Mouse (Mus musculus) embryo, embryonic 11.5 days (tissue): ENCODE data around the gene Ntrk1.

ENCODE experiments used
- DNase-seq: peaks from one replicate; pipeline ENCODE4 v3.0.0-alpha.2; 2012; ENCODE audit warnings: low read depth, low spot score

Ntrk1 gene

GRCm38 (mm10) chr3:87753829-87754228 is 41.1 kb downstream of the Ntrk1 start:
- DNase-seq, result no peak

GRCm38 (mm10) chr3:87752567-87752966 is 42.4 kb downstream of the Ntrk1 start:
- DNase-seq, result no peak

DNA sequence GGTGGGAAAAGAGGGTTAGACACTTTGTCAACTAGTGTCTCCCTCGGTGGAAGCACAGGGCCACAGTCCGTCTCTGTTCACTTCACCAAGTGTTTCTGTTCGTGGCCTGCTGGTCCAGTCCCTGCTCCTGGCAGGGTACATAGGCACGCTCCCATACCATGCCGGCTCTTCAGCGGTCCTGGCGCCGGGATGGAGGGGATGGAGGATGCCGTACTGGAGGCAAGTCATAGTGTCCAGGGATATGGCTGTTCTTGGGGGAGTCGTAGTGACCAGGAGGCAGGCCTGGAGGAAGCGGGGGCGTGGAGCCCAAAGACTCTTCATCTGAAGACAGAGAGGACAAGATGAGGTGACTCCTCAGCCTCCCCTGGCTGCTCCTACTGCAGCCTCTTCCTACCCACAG is 45.0 kb downstream of the Ntrk1 start:
- DNase-seq, result no peak

GRCm38 (mm10) chr3:87749036-87749435 is 45.9 kb downstream of the Ntrk1 start:
- DNase-seq, result no peak

DNA sequence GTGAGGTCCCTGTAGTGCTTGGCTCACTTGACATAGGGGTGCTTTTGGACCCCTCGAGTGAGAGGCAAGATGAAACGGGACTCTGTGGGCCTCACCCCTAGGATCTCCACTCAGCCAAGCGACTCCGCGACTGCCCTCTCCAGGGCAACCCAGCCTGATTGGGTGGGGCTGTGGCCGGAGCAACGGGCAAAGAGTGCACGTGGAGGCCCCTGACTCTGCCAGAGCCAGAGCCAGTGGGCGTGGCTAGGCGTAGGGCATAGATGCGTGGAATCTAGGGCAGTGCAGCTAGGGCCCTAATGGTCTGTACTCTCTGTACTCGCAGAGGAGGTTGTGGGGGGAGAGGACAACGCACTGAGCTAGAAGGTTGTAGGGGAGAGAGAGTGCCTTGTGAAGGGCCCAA is 46.5 kb downstream of the Ntrk1 start, which contains the start of gene Lrrc71:
Lrrc71 (minus strand) TSS at position 195 of the 400 bp plus-strand sequence.
- no peak for DNase-seq

GRCm38 (mm10) chr3:87745036-87745659 is 49.8 kb downstream of the Ntrk1 start:
- no peak for DNase-seq

DNA sequence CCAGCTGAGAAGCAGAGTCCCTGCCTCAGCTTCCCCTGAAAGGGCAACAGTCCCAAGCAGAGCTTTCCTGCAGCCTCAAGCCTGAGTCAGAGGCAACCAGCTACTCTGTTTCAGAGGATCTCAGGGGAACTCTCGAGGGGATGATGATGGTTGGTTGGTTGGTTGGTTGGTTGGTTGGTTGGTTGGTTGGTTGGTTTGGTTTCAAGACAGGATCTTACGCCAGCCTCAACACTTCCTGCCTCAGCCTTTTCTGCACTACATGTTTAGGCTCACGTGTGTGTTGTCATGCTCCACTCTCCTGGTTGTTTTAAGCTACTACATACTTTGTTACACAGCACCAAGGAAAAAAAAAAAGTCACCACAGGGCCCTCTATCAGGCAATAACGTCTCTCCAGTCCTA is 51.0 kb downstream of the Ntrk1 start:
- no peak for DNase-seq

- DNase-seq, result no peak
Observed at GRCm38 (mm10) chr3:87742735-87743134, 52.2 kb downstream of the Ntrk1 start.

DNA sequence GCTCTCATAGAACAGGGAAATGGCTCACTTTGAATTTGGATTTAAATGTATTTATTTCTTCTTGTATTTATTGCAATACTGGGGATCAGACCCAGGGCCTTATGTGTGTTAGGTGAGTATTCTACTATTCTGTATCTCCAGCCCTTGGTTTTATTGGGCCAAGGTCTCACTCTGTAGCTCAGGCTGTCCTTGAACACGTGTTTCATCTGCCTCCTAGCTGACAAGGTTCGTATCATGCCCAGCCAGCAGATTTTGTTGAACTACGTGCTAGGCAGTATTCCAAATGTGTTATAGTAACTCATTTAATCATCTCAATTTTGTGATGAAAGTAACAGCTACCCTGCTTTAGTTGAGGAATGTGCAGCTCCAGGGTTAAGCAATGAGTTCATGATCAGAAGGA is 52.9 kb downstream of the Ntrk1 start:
- no peak for DNase-seq

DNA sequence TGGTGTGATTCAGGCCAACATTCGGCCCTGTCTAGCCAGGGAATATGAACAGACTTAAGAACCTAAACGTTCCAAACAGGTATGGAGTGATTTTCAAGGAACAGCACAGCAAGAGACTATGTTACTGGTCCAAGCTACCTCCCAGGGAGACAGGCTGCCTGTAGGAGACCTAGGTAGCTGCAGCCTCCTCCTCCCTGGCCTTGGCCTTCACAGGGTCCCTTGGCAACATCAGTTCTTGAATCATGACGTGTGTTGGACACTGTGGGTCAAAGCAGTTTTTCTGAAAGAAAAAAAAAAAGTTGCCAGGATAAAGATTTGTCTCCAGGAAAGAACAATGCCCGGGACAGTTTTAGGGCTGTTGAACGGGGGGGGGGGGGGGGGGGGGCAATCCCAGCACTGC is 56.1 kb downstream of the Ntrk1 start:
- DNase-seq, result no peak

- no peak for DNase-seq
Observed at GRCm38 (mm10) chr3:87735335-87735734, 59.6 kb downstream of the Ntrk1 start.

DNA sequence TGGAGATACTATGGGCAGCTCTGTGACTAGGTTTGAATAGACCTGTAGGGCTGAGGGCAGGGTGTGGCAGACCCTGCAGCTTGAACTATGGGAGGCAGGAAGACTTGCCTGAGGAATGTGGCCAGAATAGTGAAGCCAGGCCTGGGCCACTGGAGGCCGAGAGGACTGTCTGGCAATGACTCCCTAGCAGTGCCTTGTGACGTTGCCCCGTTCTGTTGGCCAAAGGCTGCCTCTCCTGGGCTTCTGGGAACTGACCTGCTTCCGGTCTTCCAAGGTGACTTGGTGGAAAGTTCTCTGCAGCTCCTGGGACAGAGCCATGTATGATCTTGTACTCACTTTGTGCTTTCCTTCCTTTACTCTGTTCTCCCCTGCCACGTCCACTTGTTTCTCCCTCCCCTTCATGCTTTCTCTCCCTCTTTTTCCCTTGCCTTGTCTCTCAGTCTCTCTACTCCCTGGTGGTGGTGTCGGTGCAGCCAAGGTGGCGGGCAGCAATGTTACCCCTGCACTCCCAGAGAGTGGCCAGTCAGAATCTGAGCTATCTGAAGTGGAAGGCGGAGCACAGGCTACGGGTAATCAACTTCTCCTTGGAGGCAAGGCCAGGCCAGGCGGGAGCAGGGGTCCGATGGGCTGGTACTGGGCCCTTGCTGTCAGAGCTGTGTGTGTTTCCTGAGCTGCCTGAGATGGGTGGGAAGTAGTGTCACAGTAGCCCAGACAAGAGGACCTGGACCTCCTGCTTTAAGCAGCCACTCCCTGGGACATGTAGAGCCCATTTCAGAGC is 60.8 kb downstream of the Ntrk1 start:
- no peak for DNase-seq

DNA sequence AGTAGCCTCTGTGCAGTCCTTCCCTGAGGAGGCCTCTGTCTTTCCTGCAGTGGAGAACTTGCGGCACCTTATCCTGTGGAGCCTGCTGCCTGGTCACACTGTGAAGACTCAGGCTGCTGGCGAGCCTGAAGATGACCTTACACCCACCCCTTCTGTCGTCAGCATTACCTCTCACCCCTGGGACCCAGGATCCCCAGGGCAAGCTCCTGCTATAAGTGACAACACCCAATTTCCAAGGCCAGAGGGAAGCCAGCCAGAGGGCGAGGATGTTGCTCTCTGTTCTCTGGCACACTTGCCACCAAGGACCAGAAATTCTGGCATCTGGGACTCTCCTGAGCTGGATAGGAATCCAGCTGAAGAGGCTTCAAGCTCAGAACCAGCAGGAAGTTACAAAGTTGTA is 61.9 kb downstream of the Ntrk1 start:
- DNase-seq, result no peak

GRCm38 (mm10) chr3:87728696-87729095 is 66.3 kb downstream of the Ntrk1 start:
- DNase-seq, result no peak
